Mouse (Mus musculus): ENCODE measurements around the gene Crct1. TPM values are rescaled to one million over a fixed set of nuclear protein-coding genes. Genes with fewer than 3 reads are reported as not detected.

Crct1 gene
- polyA plus RNA-seq, 1 experiment from 2014 or later, result 0.45 TPM

DNA sequence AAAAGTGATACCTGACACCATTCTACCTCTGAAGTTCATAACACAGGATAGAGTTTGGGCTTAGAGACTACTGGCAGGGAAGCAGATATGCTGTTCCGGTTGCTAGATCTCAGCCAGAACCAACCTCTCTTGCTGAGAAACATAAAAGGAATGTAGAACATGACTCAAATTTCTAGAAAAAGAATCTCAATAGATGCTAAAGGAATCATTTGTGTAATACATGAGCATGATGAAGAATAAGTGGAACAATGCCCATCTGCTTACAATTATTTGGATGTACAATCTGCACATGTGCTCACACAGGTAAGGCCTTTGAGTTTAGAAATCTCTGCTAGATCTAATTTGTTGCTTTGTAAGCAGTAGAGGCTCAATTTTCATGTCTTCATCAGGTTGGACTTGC lies 5.7 kb upstream of the Crct1 start:
- DNase-seq (ENCODE audit: low spot score) (no peak), ATAC-seq (replicated peaks; ENCODE audit: low FRiP score, low read depth) (no peak)
- Histone ChIP-seq H3K9ac (ENCODE audit: low read depth, low read length) (no peak overlapping the region), H3K4me3 (replicated peaks; ENCODE audit: low read depth, low read length) (no peak overlapping the region), H3K27me3 (ENCODE audit: insufficient read depth, low read length) (no peaks in the 10 kb centered on the region), H3K9me3 (replicated peaks; ENCODE audit: low read length) (no peaks in the 10 kb centered on the region), H3K27ac (no peak overlapping the region), H3K36me3 (ENCODE audit: insufficient read depth, low read length) (no peaks in the 10 kb centered on the region), H3K4me1 (replicated peaks; ENCODE audit: insufficient read depth, low read length) (no peaks in the 10 kb centered on the region), H3K4me2 (ENCODE audit: low read length) (no peak overlapping the region)
- no peak for TF ChIP-seq CTCF (IDR thresholded peaks at IDR 0.05; ENCODE audit: low read depth)
- 89% methylated on average over 1 of the region's 1 CpGs for WGBS

GRCm38 (mm10) chr3:93018960-93019359 lies 3.5 kb upstream of the Crct1 start, which contains the start of gene Lce1m:
TSS of gene Lce1m (minus strand) at chr3:93019060.
- Histone ChIP-seq H3K4me1 (replicated peaks; ENCODE audit: insufficient read depth, low read length) (no peaks in the 10 kb centered on the region), H3K4me3 (replicated peaks; ENCODE audit: low read depth, low read length) (no peak within 1 kb of the TSS), H3K9ac (ENCODE audit: low read depth, low read length) (no peak within 1 kb of the TSS), H3K27ac (no peak within 1 kb of the TSS), H3K4me2 (ENCODE audit: low read length) (no peak within 1 kb of the TSS), H3K27me3 (ENCODE audit: insufficient read depth, low read length) (no peaks in the 10 kb centered on the region), H3K36me3 (ENCODE audit: insufficient read depth, low read length) (no peaks in the 10 kb centered on the region), H3K9me3 (replicated peaks; ENCODE audit: low read length) (no peaks in the 10 kb centered on the region)
- DNase-seq (ENCODE audit: low spot score), result no peak
- TF ChIP-seq CTCF (IDR thresholded peaks at IDR 0.05; ENCODE audit: low read depth), result no peak
- 82% methylated on average over 2 of the region's 2 CpGs for WGBS
- ATAC-seq (replicated peaks; ENCODE audit: low FRiP score, low read depth), result no peak

- Histone ChIP-seq H3K9ac (ENCODE audit: low read depth, low read length) (no peak overlapping the region), H3K27ac (no peak overlapping the region), H3K27me3 (ENCODE audit: insufficient read depth, low read length) (no peaks in the 10 kb centered on the region), H3K9me3 (replicated peaks; ENCODE audit: low read length) (no peaks in the 10 kb centered on the region), H3K36me3 (ENCODE audit: insufficient read depth, low read length) (no peaks in the 10 kb centered on the region), H3K4me3 (replicated peaks; ENCODE audit: low read depth, low read length) (peak overlapping the region; percentile 25), H3K4me2 (ENCODE audit: low read length) (peak overlapping the region; percentile 69), H3K4me1 (replicated peaks; ENCODE audit: insufficient read depth, low read length) (no peaks in the 10 kb centered on the region)
- no peak for DNase-seq (ENCODE audit: low spot score)
- ATAC-seq (replicated peaks; ENCODE audit: low FRiP score, low read depth), result no peak
- no peak for TF ChIP-seq CTCF (IDR thresholded peaks at IDR 0.05; ENCODE audit: low read depth)
- WGBS, result 28% methylated on average over 5 of the region's 5 CpGs
These were observed 616 bp downstream of the Crct1 start for GRCm38 (mm10) chr3:93014871-93015270.

DNA sequence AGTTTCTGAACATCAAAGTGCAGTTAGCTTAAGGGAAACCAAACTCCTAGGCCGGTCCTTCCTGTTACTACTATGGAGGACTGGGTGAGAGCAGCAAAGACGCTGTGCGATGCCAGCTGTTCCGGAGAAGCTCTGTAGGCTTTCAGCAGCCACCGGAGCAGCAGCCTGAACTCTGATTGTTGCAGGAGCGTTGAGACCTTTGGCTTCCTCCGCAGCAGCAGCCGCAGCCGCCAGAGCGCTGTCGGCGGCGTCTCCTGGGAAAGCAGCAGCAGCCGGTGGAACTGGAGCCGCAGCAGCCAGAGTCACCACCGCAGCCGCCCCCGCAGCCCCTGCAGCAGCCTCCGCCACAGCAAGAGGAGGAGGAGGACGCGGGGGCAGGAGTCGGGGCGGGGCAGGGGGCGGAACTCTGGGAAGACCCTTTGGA lies 1.1 kb downstream of the Crct1 start:
- Histone ChIP-seq H3K36me3 (ENCODE audit: insufficient read depth, low read length) (no peaks in the 10 kb centered on the region), H3K4me3 (replicated peaks; ENCODE audit: low read depth, low read length) (peak overlapping the region; percentile 25), H3K9ac (ENCODE audit: low read depth, low read length) (peak overlapping the region; percentile 9; the same call in 1 of the 2 replicates), H3K27me3 (ENCODE audit: insufficient read depth, low read length) (no peaks in the 10 kb centered on the region), H3K4me1 (replicated peaks; ENCODE audit: insufficient read depth, low read length) (no peaks in the 10 kb centered on the region), H3K27ac (no peak overlapping the region), H3K4me2 (ENCODE audit: low read length) (peak overlapping the region; percentile 69), H3K9me3 (replicated peaks; ENCODE audit: low read length) (no peaks in the 10 kb centered on the region)
- ATAC-seq (replicated peaks; ENCODE audit: low FRiP score, low read depth), result peak; percentile 87
- under 1% methylated on average over 23 of the region's 24 CpGs for WGBS
- DNase-seq (ENCODE audit: low spot score), result peak; percentile 87
- TF ChIP-seq CTCF (IDR thresholded peaks at IDR 0.05; ENCODE audit: low read depth), result 0 out of 2 replicates have a peak, but pooled peaks have one; percentile 12

- ATAC-seq (replicated peaks; ENCODE audit: low FRiP score, low read depth) (no peak), DNase-seq (ENCODE audit: low spot score) (no peak)
- Histone ChIP-seq H3K4me2 (ENCODE audit: low read length) (no peak overlapping the region), H3K36me3 (ENCODE audit: insufficient read depth, low read length) (no peaks in the 10 kb centered on the region), H3K27me3 (ENCODE audit: insufficient read depth, low read length) (no peaks in the 10 kb centered on the region), H3K9ac (ENCODE audit: low read depth, low read length) (no peak overlapping the region), H3K4me1 (replicated peaks; ENCODE audit: insufficient read depth, low read length) (no peaks in the 10 kb centered on the region), H3K4me3 (replicated peaks; ENCODE audit: low read depth, low read length) (no peak overlapping the region), H3K9me3 (replicated peaks; ENCODE audit: low read length) (no peaks in the 10 kb centered on the region), H3K27ac (no peak overlapping the region)
- no peak for TF ChIP-seq CTCF (IDR thresholded peaks at IDR 0.05; ENCODE audit: low read depth)
- 63% methylated on average over 4 of the region's 4 CpGs for WGBS
These were observed 12.6 kb downstream of the Crct1 start for GRCm38 (mm10) chr3:93002843-93003242.

GRCm38 (mm10) chr3:93000621-93001020 lies 14.9 kb downstream of the Crct1 start:
- ATAC-seq (replicated peaks; ENCODE audit: low FRiP score, low read depth) (no peak), DNase-seq (ENCODE audit: low spot score) (no peak)
- no peak overlapping the region for H3K9ac ChIP-seq (ENCODE audit: low read depth, low read length)
- H3K4me1 ChIP-seq (replicated peaks; ENCODE audit: insufficient read depth, low read length), result no peaks in the 10 kb centered on the region
- no peak overlapping the region for H3K27ac ChIP-seq
- no peaks in the 10 kb centered on the region for H3K36me3 ChIP-seq (ENCODE audit: insufficient read depth, low read length)
- TF ChIP-seq CTCF (IDR thresholded peaks at IDR 0.05; ENCODE audit: low read depth), result no peak
- no peaks in the 10 kb centered on the region for H3K27me3 ChIP-seq (ENCODE audit: insufficient read depth, low read length)
- WGBS, result 65% methylated on average over 3 of the region's 3 CpGs
- H3K4me2 ChIP-seq (ENCODE audit: low read length), result no peak overlapping the region
- H3K4me3 ChIP-seq (replicated peaks; ENCODE audit: low read depth, low read length), result no peak overlapping the region
- H3K9me3 ChIP-seq (replicated peaks; ENCODE audit: low read length), result no peaks in the 10 kb centered on the region

- peak; percentile 87 for TF ChIP-seq CTCF (IDR thresholded peaks at IDR 0.05; ENCODE audit: low read depth)
- no peaks in the 10 kb centered on the region for H3K4me1 ChIP-seq (replicated peaks; ENCODE audit: insufficient read depth, low read length)
- peak; percentile 80 for ATAC-seq (replicated peaks; ENCODE audit: low FRiP score, low read depth)
- no peaks in the 10 kb centered on the region for H3K9me3 ChIP-seq (replicated peaks; ENCODE audit: low read length)
- no peak overlapping the region for H3K9ac ChIP-seq (ENCODE audit: low read depth, low read length)
- WGBS, result 4% methylated on average over 7 of the region's 7 CpGs
- peak; percentile 84 for DNase-seq (ENCODE audit: low spot score)
- H3K27ac ChIP-seq, result no peak overlapping the region
- H3K4me2 ChIP-seq (ENCODE audit: low read length), result no peak overlapping the region
- H3K4me3 ChIP-seq (replicated peaks; ENCODE audit: low read depth, low read length), result no peak overlapping the region
- no peaks in the 10 kb centered on the region for H3K27me3 ChIP-seq (ENCODE audit: insufficient read depth, low read length)
- H3K36me3 ChIP-seq (ENCODE audit: insufficient read depth, low read length), result no peaks in the 10 kb centered on the region
These were observed 16.8 kb downstream of the Crct1 start for GRCm38 (mm10) chr3:92998691-92999090.
